In genomic region chr5:8894104-8894425, GRCm38 (mm10) we compare ENCODE assay signal across 8 mouse cellular contexts. TPM values are rescaled to one million over a fixed set of nuclear protein-coding genes. Genes with fewer than 3 reads are reported as not detected.
A peak's percentile ranks its signal among the peaks of the same experiment; 100 is the strongest.
DNase-seq lines count a peak whose midpoint lies in the region; ATAC-seq lines count a peak whose summit lies in the region.

No protein-coding gene starts in this region.

- peaks cover 3% of the 10 kb centered on the region; the same call in 1 of the 2 replicates for H3K9me3 ChIP-seq in kidney, embryonic 14.5 days (ENCODE audit: control insufficient read depth, low read length)
- no peaks in the 10 kb centered on the region for H3K9me3 ChIP-seq in hindbrain, embryonic 11.5 days (ENCODE audit: control insufficient read depth, low read length)
- peaks cover 3% of the 10 kb centered on the region; the same call in 1 of the 2 replicates for H3K9me3 ChIP-seq in midbrain, embryonic 12.5 days

- peaks cover 11% of the 10 kb centered on the region; the same call in 1 of the 2 replicates for H3K4me1 ChIP-seq in kidney, embryonic 14.5 days (ENCODE audit: control insufficient read depth, insufficient read depth, low read length)
- H3K4me1 ChIP-seq in hindbrain, embryonic 11.5 days (replicated peaks; ENCODE audit: control insufficient read depth, insufficient read depth, low read length), result no peaks in the 10 kb centered on the region
- H3K4me1 ChIP-seq in midbrain, embryonic 12.5 days, result 0 out of 2 replicates have a peak, but pooled peaks cover 2% of the 10 kb centered on the region

- 13% methylated on average over 15 of the region's 15 CpGs for WGBS in kidney, embryonic 14.5 days
- 10% methylated on average over 15 of the region's 15 CpGs for WGBS in hindbrain, embryonic 11.5 days
- WGBS in midbrain, embryonic 12.5 days, result 10% methylated on average over 15 of the region's 15 CpGs

- H3K27me3 ChIP-seq in kidney, embryonic 14.5 days (ENCODE audit: control insufficient read depth, insufficient read depth, low read length), result peaks cover 11% of the 10 kb centered on the region
- H3K27me3 ChIP-seq in hindbrain, embryonic 11.5 days (ENCODE audit: control insufficient read depth, insufficient read depth, low read length), result peaks cover 2% of the 10 kb centered on the region; the same call in 1 of the 2 replicates
- peaks cover 23% of the 10 kb centered on the region for H3K27me3 ChIP-seq in midbrain, embryonic 12.5 days

- H3K27ac ChIP-seq in kidney, embryonic 14.5 days (ENCODE audit: low read depth, low read length), result no peak overlapping the region
- H3K27ac ChIP-seq in hindbrain, embryonic 11.5 days (ENCODE audit: low read depth, low read length), result no peak overlapping the region
- no peak overlapping the region for H3K27ac ChIP-seq in midbrain, embryonic 12.5 days (replicated peaks)

- peak overlapping the region; percentile 97 for H3K4me2 ChIP-seq in kidney, embryonic 14.5 days (replicated peaks; ENCODE audit: low read depth, low read length)
- H3K4me2 ChIP-seq in hindbrain, embryonic 11.5 days (replicated peaks; ENCODE audit: low read depth, low read length), result peak overlapping the region; percentile 97
- peak overlapping the region; percentile 94 for H3K4me2 ChIP-seq in midbrain, embryonic 12.5 days (replicated peaks)

- no peak for ATAC-seq in kidney, embryonic 14.5 days (ENCODE audit: low FRiP score, low TSS enrichment)
- no peak for ATAC-seq in hindbrain, embryonic 11.5 days (ENCODE audit: low FRiP score)
- ATAC-seq in midbrain, embryonic 12.5 days (ENCODE audit: low FRiP score, low read depth), result no peak

- H3K4me3 ChIP-seq in kidney, embryonic 14.5 days (ENCODE audit: low read length), result peak overlapping the region; percentile 55
- peak overlapping the region; percentile 72 for H3K4me3 ChIP-seq in hindbrain, embryonic 11.5 days (ENCODE audit: low read depth, low read length)
- peak overlapping the region; percentile 73 for H3K4me3 ChIP-seq in midbrain, embryonic 12.5 days

- H3K36me3 ChIP-seq in kidney, embryonic 14.5 days (ENCODE audit: control insufficient read depth, insufficient read depth, low read length), result no peaks in the 10 kb centered on the region
- H3K36me3 ChIP-seq in hindbrain, embryonic 11.5 days (ENCODE audit: control insufficient read depth, insufficient read depth, low read length), result no peaks in the 10 kb centered on the region
- H3K36me3 ChIP-seq in midbrain, embryonic 12.5 days, result no peaks in the 10 kb centered on the region

- peak overlapping the region; percentile 52 for H3K9ac ChIP-seq in kidney, embryonic 14.5 days (ENCODE audit: low read depth, low read length)
- H3K9ac ChIP-seq in hindbrain, embryonic 11.5 days (ENCODE audit: low read depth, low read length), result peak overlapping the region; percentile 58
- peak overlapping the region; percentile 73 for H3K9ac ChIP-seq in midbrain, embryonic 12.5 days (replicated peaks)

- no peak for DNase-seq in kidney, postnatal 25 days
- peak; percentile 56 for DNase-seq in c-Kit-negative CD71-positive TER-119-positive erythroid progenitor cells, embryonic 14.5 days (ENCODE audit: low read depth, low spot score)
- DNase-seq in hindbrain, embryonic 11.5 days (ENCODE audit: low spot score), result no peak
- DNase-seq in layer of hippocampus, adult 9-10 months (ENCODE audit: low spot score), result no peak
- DNase-seq in urinary bladder, postnatal 10 days (ENCODE audit: low spot score), result no peak
- no peak for DNase-seq in layer of hippocampus, postnatal 10 days (ENCODE audit: low spot score in 2 of 2)

RNA-seq across cellular contexts. Expression of gene Abcb4, which starts 0.5 kb away (rescaled TPM):
- 0.23 TPM in 1 of 2 replicates, not detected in the other for polyA plus RNA-seq in kidney, embryonic 14.5 days (2014; fragmentation: Nextera tagmentation; extraction: Ambion mirVana)
- polyA plus RNA-seq in hindbrain, embryonic 11.5 days (2014; fragmentation: Nextera tagmentation; extraction: Ambion mirVana), result 0.37 and 0.73 TPM in 2 replicates
- 0.93 TPM in 2 replicates for polyA plus RNA-seq in midbrain, embryonic 12.5 days (2016; fragmentation: Nextera tagmentation; extraction: Ambion mirVana)
- 1 to 10 TPM; 4.2 to 5.4 TPM for total RNA-seq in layer of hippocampus, postnatal 10 days (2021)
